Mouse (Mus musculus): ENCODE data around the gene Ctf2.

GRCm38 (mm10) chr7:127698986-127699385 lies 33.0 kb downstream of the Ctf2 start:
- no peak for TF ChIP-seq CTCF (IDR thresholded peaks at IDR 0.05; ENCODE audit: low read depth)
- no peak for TF ChIP-seq EP300 (optimal IDR thresholded peaks at IDR 0.05)
